21 mouse cellular contexts compared by ENCODE assay signal in the genomic region with DNA sequence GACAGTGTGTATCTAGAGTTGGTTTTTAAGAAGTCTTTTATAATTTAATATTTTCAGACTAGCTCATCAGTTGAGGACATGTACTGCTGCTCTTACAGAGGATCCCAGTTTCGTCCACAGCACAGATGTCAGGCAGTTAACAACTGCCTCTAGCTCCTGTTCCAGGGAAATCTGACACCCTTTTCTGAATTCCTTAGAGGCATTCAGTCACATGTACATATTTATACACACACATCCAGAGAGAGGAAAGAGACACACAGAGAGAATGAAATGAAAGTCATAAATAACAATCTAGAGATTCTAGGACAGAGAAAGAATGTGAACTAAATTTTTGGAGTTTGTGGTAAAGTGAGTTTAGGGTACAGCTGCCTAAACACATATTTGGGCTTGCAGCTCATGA.
DNase-seq lines count a peak whose midpoint lies in the region; ATAC-seq and TF ChIP-seq lines count a peak whose summit lies in the region.
"Had no signal": no experiment of that assay in that cellular context is flagged by ENCODE, and none has a peak within 500 bp of the region (broad histone marks: within the 10 kb centered on the region; RNA-seq: fewer than 3 reads in every experiment).

No protein-coding gene starts in this region.

- no peaks in the 10 kb centered on the region for H3K9me3 ChIP-seq in limb, embryonic 12.5 days
- H3K9me3 ChIP-seq in limb, embryonic 10.5 days (replicated peaks) = no peaks in the 10 kb centered on the region
- H3K9me3 ChIP-seq in embryonic facial prominence, embryonic 11.5 days (replicated peaks; ENCODE audit: control insufficient read depth, low read length) = no peaks in the 10 kb centered on the region
- no peaks in the 10 kb centered on the region for H3K9me3 ChIP-seq in midbrain, embryonic 13.5 days
- H3K9me3 ChIP-seq: embryonic facial prominence, embryonic 15.5 days; forebrain, embryonic 15.5 days; heart, embryonic 10.5 days; heart, embryonic 15.5 days; hindbrain, embryonic 10.5 days; intestine, embryonic 15.5 days had no signal

- no peak overlapping the region for H3K4me3 ChIP-seq in heart, adult 2 months
- H3K4me3 ChIP-seq in limb, embryonic 12.5 days (replicated peaks) = no peak overlapping the region
- H3K4me3 ChIP-seq in limb, embryonic 10.5 days = no peak overlapping the region
- H3K4me3 ChIP-seq in embryonic facial prominence, embryonic 11.5 days (ENCODE audit: low read depth, low read length) = no peak overlapping the region
- no peak overlapping the region for H3K4me3 ChIP-seq in midbrain, embryonic 13.5 days (replicated peaks)
- H3K4me3 ChIP-seq: embryonic facial prominence, embryonic 15.5 days; forebrain, embryonic 15.5 days; heart, embryonic 10.5 days; heart, embryonic 15.5 days; hindbrain, embryonic 10.5 days; intestine, embryonic 15.5 days had no signal

- no peaks in the 10 kb centered on the region for H3K27me3 ChIP-seq in heart, adult 2 months (ENCODE audit: control insufficient read depth, insufficient read depth, low read length)
- no peaks in the 10 kb centered on the region for H3K27me3 ChIP-seq in limb, embryonic 12.5 days
- no peaks in the 10 kb centered on the region for H3K27me3 ChIP-seq in limb, embryonic 10.5 days (ENCODE audit: low read depth, poor library complexity, severe bottlenecking)
- no peaks in the 10 kb centered on the region for H3K27me3 ChIP-seq in embryonic facial prominence, embryonic 11.5 days (ENCODE audit: control insufficient read depth, insufficient read depth, low read length)
- H3K27me3 ChIP-seq in midbrain, embryonic 13.5 days = no peaks in the 10 kb centered on the region
- H3K27me3 ChIP-seq: embryonic facial prominence, embryonic 15.5 days; forebrain, embryonic 15.5 days; heart, embryonic 15.5 days; intestine, embryonic 15.5 days had no signal

- no peak for ATAC-seq in limb, embryonic 12.5 days (ENCODE audit: insufficient number of reproducible peaks, insufficient read depth, low FRiP score, low TSS enrichment, low read depth)
- ATAC-seq in embryonic facial prominence, embryonic 11.5 days (replicated peaks; ENCODE audit: insufficient number of reproducible peaks, low FRiP score, low TSS enrichment, low read depth) = no peak; the same call in 1 of the 2 replicates
- no peak for ATAC-seq in midbrain, embryonic 13.5 days
- ATAC-seq: forebrain, embryonic 15.5 days; intestine, embryonic 15.5 days had no signal

- H3K4me1 ChIP-seq in heart, adult 2 months (ENCODE audit: control insufficient read depth, insufficient read depth, low read length) = no peaks in the 10 kb centered on the region
- H3K4me1 ChIP-seq in limb, embryonic 12.5 days (replicated peaks) = peaks cover 31% of the 10 kb centered on the region
- H3K4me1 ChIP-seq in limb, embryonic 10.5 days = peaks cover 31% of the 10 kb centered on the region
- no peaks in the 10 kb centered on the region for H3K4me1 ChIP-seq in embryonic facial prominence, embryonic 11.5 days (ENCODE audit: control insufficient read depth, insufficient read depth, low read length)
- H3K4me1 ChIP-seq in midbrain, embryonic 13.5 days (replicated peaks) = no peaks in the 10 kb centered on the region
- H3K4me1 ChIP-seq: forebrain, embryonic 15.5 days; hindbrain, embryonic 10.5 days had no signal

- no peak for TF ChIP-seq CTCF in heart, adult 2 months (IDR thresholded peaks at IDR 0.05)

- no peak overlapping the region for H3K9ac ChIP-seq in heart, adult 2 months (ENCODE audit: low read depth, low read length)
- no peak overlapping the region for H3K9ac ChIP-seq in limb, embryonic 12.5 days (replicated peaks)
- no peak overlapping the region for H3K9ac ChIP-seq in embryonic facial prominence, embryonic 11.5 days (replicated peaks; ENCODE audit: low read length)
- no peak overlapping the region for H3K9ac ChIP-seq in midbrain, embryonic 13.5 days (replicated peaks)
- H3K9ac ChIP-seq: embryonic facial prominence, embryonic 15.5 days; forebrain, embryonic 15.5 days; heart, embryonic 15.5 days; hindbrain, embryonic 14.5 days; intestine, embryonic 15.5 days had no signal

- peak; percentile 27 for DNase-seq in heart, adult 11 months
- DNase-seq in heart, adult 2 months = no peak
- no peak for DNase-seq in limb, embryonic 10.5 days (ENCODE audit: low spot score)
- peak; percentile 36 for DNase-seq in embryonic facial prominence, embryonic 11.5 days (ENCODE audit: low spot score)
- DNase-seq in adrenal gland, postnatal 10 days = no peak
- no peak for DNase-seq in gastrocnemius, postnatal 25 days
- DNase-seq: adrenal gland, adult 8-10 months; cerebellum, adult 11-12 months; cerebellum, adult 9-10 months; cerebellum, postnatal 25 days; gastrocnemius, postnatal 14 days; heart, postnatal 14 days had no signal

- no peaks in the 10 kb centered on the region for H3K79me2 ChIP-seq in heart, adult 2 months (replicated peaks; ENCODE audit: control insufficient read depth, insufficient read depth, low read length)

- WGBS in heart, adult 2 months = 51% methylated on average over 1 of the region's 1 CpGs
- 10% methylated on average over 1 of the region's 1 CpGs for WGBS in limb, embryonic 12.5 days
- 18% methylated on average over 1 of the region's 1 CpGs for WGBS in limb, embryonic 10.5 days
- 28% methylated on average over 1 of the region's 1 CpGs for WGBS in embryonic facial prominence, embryonic 11.5 days
- 53% methylated on average over 1 of the region's 1 CpGs for WGBS in midbrain, embryonic 13.5 days

- no peak for TF ChIP-seq EP300 in heart, adult 2 months (IDR thresholded peaks at IDR 0.05; ENCODE audit: insufficient read depth, low read depth, low read length)

- H3K36me3 ChIP-seq in heart, adult 2 months (ENCODE audit: control insufficient read depth, insufficient read depth, low read length) = peaks cover 12% of the 10 kb centered on the region
- H3K36me3 ChIP-seq in limb, embryonic 12.5 days = peaks cover 42% of the 10 kb centered on the region; the same call in 1 of the 2 replicates
- H3K36me3 ChIP-seq in limb, embryonic 10.5 days = no peaks in the 10 kb centered on the region
- H3K36me3 ChIP-seq in embryonic facial prominence, embryonic 11.5 days (replicated peaks; ENCODE audit: control insufficient read depth, insufficient read depth, low read depth, low read length) = no peaks in the 10 kb centered on the region
- H3K36me3 ChIP-seq in midbrain, embryonic 13.5 days = no peaks in the 10 kb centered on the region
- H3K36me3 ChIP-seq: embryonic facial prominence, embryonic 15.5 days; hindbrain, embryonic 10.5 days; intestine, embryonic 15.5 days had no signal

- no peak overlapping the region for H3K4me2 ChIP-seq in limb, embryonic 12.5 days
- H3K4me2 ChIP-seq in embryonic facial prominence, embryonic 11.5 days (ENCODE audit: low read depth, low read length) = no peak overlapping the region
- no peak overlapping the region for H3K4me2 ChIP-seq in midbrain, embryonic 13.5 days (replicated peaks)
- H3K4me2 ChIP-seq: embryonic facial prominence, embryonic 15.5 days; forebrain, embryonic 15.5 days; heart, embryonic 15.5 days; hindbrain, embryonic 14.5 days; intestine, embryonic 15.5 days had no signal

- intact Hi-C loops in heart, adult 2 months (cut with DNase I) = no loop called here

- TF ChIP-seq POLR2A in heart, adult 2 months (IDR thresholded peaks at IDR 0.05; ENCODE audit: insufficient read depth, low read depth, low read length) = no peak

- no peak overlapping the region for H3K27ac ChIP-seq in heart, adult 2 months
- peak overlapping the region; percentile 53; the same call in 1 of the 2 replicates for H3K27ac ChIP-seq in limb, embryonic 12.5 days
- H3K27ac ChIP-seq in limb, embryonic 10.5 days = no peak overlapping the region
- no peak overlapping the region for H3K27ac ChIP-seq in embryonic facial prominence, embryonic 11.5 days (replicated peaks; ENCODE audit: low read depth, low read length)
- no peak overlapping the region for H3K27ac ChIP-seq in midbrain, embryonic 13.5 days
- H3K27ac ChIP-seq: embryonic facial prominence, embryonic 15.5 days; forebrain, embryonic 15.5 days; heart, embryonic 10.5 days; heart, embryonic 15.5 days; hindbrain, embryonic 10.5 days; hindbrain, embryonic 14.5 days; intestine, embryonic 15.5 days had no signal

Comparison
In these comparisons a context has a peak if more than half of its experiments do, and no peak if none do; other contexts are left out.
1. DNase-seq: peak in heart, adult 11 months (single experiment) and embryonic facial prominence, embryonic 11.5 days (single experiment); none in heart, adult 2 months (0 of 2), limb, embryonic 10.5 days (single experiment), adrenal gland, postnatal 10 days (single experiment) and gastrocnemius, postnatal 25 days (single experiment).